Mouse (Mus musculus) kidney, postnatal 10 days (tissue): ENCODE data around the gene Patj.
"Not testable (repeated sequence)": the region's sequence is repeated elsewhere in the genome, so short reads cannot be mapped to it uniquely, and the experiment has no call there.

Source experiments
- DNase-seq: peaks from one replicate; pipeline ENCODE4 v3.0.0; 2021; ENCODE audit warnings: mixed read lengths

Gene Patj

DNA sequence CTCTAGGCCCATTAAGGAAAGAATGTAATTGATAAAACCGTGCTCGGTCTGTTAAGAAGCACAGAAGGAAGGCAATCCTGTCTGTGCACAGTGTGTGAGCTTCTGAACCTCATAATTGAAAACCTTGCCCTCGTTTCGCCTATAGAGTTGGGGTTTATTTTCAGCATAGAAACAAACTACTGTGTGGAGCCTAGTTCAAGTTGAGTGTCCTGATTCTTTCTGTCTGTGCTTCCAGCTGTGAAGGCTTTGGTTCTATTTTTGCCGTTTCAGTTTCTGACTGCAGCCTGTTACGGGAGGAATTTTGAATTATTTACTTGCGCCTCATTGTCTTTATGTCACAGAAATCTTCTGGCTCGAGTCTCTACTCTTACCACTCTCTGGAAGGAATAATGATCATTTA lies 185.9 kb downstream of the Patj start:
- no peak for DNase-seq

DNA sequence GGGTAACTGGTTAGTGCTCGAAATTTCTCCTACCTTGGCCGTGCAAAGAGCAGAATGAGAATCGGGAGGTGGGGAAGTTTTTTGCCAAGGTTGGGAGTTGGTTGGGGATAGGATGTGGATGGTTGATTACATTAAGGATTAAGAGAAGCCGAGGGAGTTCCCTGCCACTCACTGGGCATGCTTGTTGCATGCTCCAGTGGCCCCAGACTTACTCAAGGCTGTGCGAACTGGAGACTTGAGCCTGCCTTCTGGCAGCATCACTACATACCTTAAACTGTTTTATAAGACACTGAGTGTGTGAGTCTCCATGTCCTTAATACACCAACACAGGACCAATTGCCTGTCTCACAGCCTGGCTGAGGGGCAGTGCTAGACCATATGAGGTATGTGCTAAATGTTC lies 188.4 kb downstream of the Patj start:
- no peak for DNase-seq

DNA sequence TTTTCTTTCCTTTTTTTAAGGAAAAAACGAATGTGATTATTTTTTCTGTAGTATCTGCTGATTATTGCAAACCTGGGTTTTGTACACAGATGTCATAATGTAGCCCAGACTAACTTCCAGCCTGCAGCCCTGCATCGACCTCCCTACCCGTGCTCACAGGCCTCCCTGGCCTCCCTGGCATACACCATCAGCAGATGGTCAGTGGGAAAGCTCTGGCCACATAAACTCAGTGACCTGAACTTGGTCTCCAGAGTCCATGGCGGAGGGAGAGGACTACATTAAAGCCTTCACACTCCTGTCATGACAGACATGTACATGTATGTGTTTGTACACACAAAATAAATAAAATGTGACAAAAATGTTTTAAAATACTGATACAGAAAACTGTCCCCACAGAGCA lies 190.7 kb downstream of the Patj start:
- DNase-seq = no peak

- no peak for DNase-seq
Observed at GRCm38 (mm10) chr4:98587686-98588085, 192.1 kb downstream of the Patj start.

- no peak for DNase-seq
Observed at GRCm38 (mm10) chr4:98593961-98594360, 198.4 kb downstream of the Patj start.

GRCm38 (mm10) chr4:98598546-98598971 lies 203.0 kb downstream of the Patj start:
- DNase-seq = no peak

- no peak for DNase-seq
Observed at GRCm38 (mm10) chr4:98599358-98599757, 203.8 kb downstream of the Patj start.

GRCm38 (mm10) chr4:98603131-98603530 lies 207.5 kb downstream of the Patj start:
- DNase-seq = no peak

GRCm38 (mm10) chr4:98610501-98610900 lies 214.9 kb downstream of the Patj start:
- no peak for DNase-seq

- DNase-seq = no peak
Observed at GRCm38 (mm10) chr4:98614395-98614794, 218.8 kb downstream of the Patj start.

DNA sequence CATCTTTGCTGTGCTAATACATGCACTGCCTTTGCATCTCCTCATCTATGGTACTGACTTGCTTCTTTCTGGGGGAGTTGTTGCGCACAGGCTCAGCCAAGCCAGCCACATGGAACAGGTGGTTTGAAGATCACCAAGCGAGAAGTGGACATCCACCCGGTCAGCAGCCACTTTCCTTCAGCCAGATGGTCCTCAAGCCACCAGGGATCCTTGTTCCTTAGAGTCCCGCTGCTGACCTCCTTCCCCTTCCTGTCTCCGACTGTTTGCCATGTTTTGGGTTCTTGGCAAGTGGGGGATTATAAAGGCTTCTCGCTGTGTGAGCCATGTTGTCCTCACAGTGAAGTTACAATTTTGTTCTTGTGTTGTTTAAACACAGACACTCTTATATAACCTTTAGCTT lies 223.6 kb downstream of the Patj start:
- no peak for DNase-seq

DNA sequence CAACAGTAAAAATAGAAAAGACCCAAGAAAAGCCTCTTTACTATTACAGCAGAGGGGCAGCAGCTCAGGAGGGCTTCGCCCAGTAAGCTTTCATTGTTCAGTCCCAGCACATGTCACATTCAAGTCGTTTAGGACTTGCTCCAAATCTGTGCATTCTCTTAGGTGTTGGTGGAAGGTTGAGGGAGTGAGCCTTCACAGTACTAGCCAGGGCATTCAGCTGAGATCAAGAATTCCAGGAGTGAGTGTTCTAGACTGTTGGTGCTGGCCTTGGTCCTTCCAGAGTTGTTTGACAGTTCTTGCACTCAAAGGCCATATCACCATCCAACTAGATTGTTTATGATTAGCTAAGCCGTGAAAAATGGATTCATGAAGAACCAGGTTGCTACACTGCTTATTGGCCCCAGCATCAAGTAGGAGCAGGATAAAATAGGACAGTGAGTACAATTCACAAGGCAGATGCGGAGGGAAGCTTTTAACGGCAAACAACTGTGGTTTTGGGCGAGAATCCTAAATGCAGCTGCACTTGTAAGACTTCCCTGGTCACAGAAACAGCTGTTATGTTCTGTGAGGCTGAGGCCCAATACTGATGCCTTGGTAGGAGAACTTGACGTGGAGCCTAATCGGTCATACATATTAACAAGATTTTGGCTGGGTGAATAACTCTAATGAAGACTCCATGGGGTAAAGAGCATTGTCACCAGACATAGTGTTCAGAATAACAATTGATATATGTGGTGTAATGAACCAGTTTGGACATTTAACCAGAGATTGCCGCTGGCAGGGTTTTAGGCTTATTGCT lies 225.6 kb downstream of the Patj start:
- DNase-seq = no peak

- DNase-seq = no peak
Observed at GRCm38 (mm10) chr4:98622180-98622579, 226.6 kb downstream of the Patj start.

DNA sequence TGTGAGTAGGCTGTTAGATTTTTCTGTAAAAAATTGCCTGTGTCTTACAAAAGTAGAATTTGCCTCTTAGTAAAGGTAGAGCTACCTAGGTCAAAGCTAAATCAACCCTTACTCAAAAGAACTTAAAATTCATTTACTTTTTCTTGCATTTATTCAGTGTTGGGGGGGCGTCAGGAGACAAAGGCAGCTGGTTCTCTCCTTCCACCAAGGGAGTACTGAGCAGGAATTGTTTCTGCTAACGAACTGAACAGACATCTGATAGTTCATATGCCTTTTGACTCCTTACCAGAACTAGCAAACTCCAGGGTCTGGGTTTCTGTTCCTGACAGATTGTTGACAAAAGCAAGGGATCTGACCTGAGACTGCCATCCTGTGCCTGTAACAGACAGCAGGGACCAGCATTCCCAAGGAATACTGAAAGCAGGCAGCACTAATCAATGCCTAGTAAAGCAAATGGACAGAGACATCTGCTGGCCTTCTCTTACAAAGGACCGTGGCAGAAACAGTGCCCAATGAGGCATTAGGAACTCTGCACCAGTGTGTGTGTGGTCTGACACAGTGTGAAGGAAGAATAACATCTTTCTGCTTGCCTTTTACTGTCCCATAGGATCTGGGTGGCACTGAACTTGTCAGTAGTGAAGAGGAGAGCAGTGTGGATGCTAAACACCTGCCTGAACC lies 227.6 kb downstream of the Patj start:
- DNase-seq = no peak

DNA sequence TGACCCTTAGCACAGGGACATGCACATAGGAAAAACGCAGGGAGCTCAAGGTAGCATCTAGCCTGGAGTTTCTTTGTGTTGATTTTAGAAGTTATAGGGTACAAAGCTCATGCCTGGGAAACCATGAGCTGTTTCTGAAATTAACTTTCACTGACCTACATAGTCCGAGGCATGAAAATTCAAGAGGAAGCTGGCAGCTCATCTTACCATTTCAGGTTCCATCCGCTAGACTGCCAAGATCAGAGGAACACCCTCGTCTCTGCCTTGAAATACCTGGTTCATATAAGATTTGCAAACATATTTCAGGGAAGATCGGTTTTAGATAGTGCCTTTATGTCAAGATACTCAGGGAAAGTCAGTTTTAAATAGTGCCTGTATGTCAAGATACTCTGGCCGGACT lies 232.7 kb downstream of the Patj start:
- no peak for DNase-seq

DNA sequence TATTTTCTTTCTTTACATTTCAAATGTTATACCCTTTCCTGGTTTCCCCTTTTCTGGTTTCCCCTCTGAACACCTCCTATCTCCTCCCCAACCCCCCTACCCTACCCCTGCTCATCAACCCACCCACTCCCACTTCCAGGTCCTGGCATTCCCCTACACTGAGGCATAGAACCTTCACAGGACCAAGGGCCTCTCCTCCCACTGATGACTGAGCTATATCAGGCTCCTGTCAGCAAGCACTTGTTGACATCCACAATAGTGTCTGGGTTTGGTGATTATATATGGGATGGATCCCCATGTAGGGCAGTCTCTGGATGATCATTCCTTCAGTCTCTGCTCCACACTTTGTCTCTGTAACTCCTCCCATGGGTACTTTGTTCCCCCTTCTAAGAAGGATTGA lies 233.6 kb downstream of the Patj start:
- DNase-seq = not testable (repeated sequence)

DNA sequence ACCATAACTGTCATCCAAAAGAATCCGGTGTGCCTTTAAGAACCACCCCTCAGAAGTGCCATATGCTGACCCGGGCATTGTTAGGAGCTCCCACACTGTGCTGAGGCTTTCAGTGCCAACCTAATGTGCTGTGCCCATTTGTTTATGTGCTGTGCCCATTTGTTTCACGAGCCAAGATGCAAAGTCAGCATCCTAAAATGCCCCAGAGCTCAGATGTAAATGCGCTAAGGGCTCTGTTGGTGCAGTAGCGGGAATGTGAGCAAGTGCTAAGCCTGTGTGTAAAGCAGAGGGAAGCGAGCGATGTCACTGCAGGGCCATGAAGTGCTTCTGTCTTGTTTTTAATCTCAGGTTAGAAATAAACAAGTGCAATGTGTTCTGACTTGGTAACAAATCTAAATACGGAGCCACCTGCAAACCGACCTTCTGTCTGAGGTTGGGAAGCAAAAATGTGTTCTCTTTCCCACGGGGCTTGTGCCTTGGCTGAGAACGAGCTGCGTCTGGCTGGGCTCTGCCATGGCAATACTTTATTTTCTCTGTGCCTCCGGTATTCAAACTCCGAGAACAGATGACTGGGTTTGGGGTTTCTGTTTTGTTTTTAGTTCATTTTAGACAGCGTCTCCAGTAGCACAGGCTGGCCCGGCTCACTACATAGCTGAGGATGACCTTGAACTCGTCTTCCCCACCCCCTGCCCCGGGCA lies 239.7 kb downstream of the Patj start:
- no peak for DNase-seq

- no peak for DNase-seq
Observed at GRCm38 (mm10) chr4:98638731-98639130, 243.1 kb downstream of the Patj start.

- peak; percentile 27 for DNase-seq
Observed at GRCm38 (mm10) chr4:98653650-98654049, 258.1 kb downstream of the Patj start.

DNA sequence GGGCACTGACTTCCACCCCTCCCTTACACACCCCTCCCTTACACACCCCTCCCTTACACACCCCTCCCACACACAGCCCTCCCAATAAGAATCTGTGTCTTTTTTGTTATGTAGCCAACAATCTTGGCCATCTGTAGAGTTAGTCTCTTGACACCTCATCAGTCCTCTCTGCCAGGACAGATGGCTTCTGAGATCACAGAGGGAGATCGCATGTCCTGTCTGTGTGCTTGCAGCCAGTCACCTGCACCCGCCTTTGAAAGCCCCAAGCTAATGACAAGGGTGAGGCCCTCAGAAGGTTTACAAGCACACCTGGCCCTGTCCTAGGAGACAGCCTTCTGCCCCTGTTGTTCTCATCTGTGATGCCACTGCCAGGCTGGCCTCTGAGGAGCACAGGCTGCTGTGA lies 258.8 kb downstream of the Patj start:
- DNase-seq = no peak

DNA sequence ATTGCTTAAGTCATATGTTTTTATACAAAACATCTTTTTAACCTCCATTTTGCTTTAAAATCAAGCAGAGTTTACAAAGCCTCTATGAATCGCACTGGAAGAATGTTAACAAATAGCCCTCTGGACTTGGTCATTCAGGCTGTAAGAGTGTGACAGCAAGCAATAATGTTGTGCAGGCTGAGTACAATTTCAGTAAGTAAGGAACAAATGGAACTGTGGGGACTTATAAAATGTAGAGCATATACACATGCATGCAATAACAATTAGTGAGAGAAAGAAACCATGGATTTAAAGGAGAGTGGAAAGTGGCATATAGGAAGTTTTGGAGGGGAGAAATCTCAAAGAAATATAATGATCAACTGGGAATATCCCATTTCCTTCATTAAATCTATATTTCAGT lies 261.2 kb downstream of the Patj start:
- DNase-seq = no peak

GRCm38 (mm10) chr4:98659032-98659431 lies 263.4 kb downstream of the Patj start:
- DNase-seq = no peak

DNA sequence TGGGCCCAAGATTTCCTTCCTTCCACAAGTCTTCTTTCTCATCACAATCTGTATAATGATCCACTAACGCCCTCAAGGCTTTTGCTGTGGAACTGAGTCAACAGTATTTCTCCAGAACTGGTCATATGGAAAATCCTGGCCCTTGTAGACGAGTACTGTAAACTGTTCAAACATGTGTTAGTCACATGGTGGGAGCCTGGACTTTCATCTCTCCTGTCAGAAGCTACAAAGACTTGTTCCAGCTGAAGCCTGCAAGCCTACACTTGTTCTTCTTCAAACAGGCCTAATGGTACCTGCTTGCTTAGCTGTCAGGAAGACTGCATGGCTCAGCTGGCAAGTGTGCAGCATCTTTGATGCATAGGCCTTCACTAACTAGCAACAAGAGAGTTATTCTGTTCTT lies 264.9 kb downstream of the Patj start:
- peak; percentile 38 for DNase-seq

DNA sequence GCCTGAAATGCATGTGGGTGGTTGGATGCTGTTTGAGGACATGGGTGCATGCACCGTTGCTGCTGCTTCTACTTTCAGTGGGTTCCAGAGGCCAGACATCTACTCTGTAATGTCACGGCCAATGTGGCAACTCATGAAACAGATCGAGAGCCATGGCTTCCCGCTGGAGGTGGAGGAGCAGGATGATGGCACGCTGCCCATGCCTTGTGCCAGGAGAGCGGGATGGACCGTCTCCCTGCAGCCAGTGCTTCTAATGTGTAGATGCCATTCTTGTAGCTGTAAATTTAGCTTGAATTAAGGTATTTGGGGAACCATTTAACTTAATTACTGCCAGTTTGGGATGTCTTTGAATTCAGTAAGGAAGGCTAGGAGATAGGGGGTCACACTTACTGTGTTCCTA lies 270.3 kb downstream of the Patj start:
- no peak for DNase-seq
